Mouse (Mus musculus) lung, postnatal 0 days (tissue): ENCODE data around the gene Ergic1.

Experiments
- CTCF ChIP-seq: IDR thresholded peaks from 2 replicates; pipeline ENCODE4 v1.5.1; 2016; ENCODE audit warnings: antibody characterized with exemption, mild to moderate bottlenecking
- EP300 ChIP-seq: IDR thresholded peaks from 2 replicates; pipeline ENCODE4 v1.6.1; 2016; ENCODE audit warnings: antibody characterized with exemption, mild to moderate bottlenecking, control low read depth

DNA sequence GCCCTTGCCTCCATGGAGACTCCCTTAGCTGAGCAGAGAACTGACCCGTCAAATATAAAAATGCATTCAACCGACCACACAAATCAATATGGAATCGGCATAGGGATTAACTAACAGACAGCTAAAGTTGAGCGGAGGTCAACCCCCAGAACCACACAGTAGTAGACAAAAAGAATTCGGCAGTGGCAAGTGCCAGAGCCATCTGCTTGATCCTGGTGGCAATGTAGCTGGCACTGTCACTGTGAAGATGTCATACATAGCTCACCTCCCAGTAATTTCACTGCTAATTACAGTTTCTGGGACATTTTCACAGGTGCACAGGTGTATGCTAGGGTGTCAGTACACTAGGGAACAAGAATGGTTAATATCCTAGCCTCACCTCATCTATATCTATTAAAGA lies 21.2 kb upstream of the Ergic1 start:
- TF ChIP-seq CTCF = no peak
- no peak for TF ChIP-seq EP300
